Mouse (Mus musculus): ENCODE measurements around the gene Slxl1. TPM values are rescaled to one million over a fixed set of nuclear protein-coding genes. Genes with fewer than 3 reads are reported as not detected.
"Not testable (repeated sequence)": the region's sequence is repeated elsewhere in the genome, so short reads cannot be mapped to it uniquely, and the experiment has no call there.

The Slxl1 gene
- not detected in 2 replicates for polyA plus RNA-seq (2014; fragmentation: Nextera tagmentation; extraction: Ambion mirVana)

- not testable (repeated sequence) for H3K36me3 ChIP-seq (replicated peaks; ENCODE audit: control insufficient read depth, insufficient read depth); H3K9ac ChIP-seq; H3K4me2 ChIP-seq (replicated peaks); H3K9me3 ChIP-seq (ENCODE audit: control insufficient read depth, low read length); H3K27ac ChIP-seq; H3K4me1 ChIP-seq (replicated peaks; ENCODE audit: control insufficient read depth, insufficient read depth, low read length); H3K27me3 ChIP-seq (ENCODE audit: control insufficient read depth, insufficient read depth, low read length); ATAC-seq (ENCODE audit: low FRiP score); H3K4me3 ChIP-seq (replicated peaks; ENCODE audit: low read length); DNase-seq (ENCODE audit: low spot score)
- WGBS: no CpG with 5 or more reads among the region's 6 CpGs
These were observed at the start of gene Slxl1 for GRCm38 (mm10) chrX:55226576-55226975. Slxl1 (plus strand) TSS chrX:55226876.

All from hindbrain, embryonic 14.5 days (tissue).